Mouse (Mus musculus): Measurements from ENCODE around the gene Vps39.

Gene Vps39

GRCm38 (mm10) chr2:120352682-120353646, at the start of gene Vps39:
TSS of gene Vps39 (minus strand) at chr2:120353137.
- ChIA-PET CTCF (interaction anchor here in 2 of 4 experiments (0.6 to 1.5 kb wide), 7 partner anchors 13 to 805 kb away, joined by 3 to 9 read pairs (median 3); partner anchors contain the start of genes Chp1 (in 1 of the 2) and Exd1 (in 1 of the 2)), POLR2A (interaction anchor here (0.5 to 2.9 kb wide), 46 partner anchors 8 to 1061 kb away, joined by 3 to 21 read pairs (median 4); partner anchors contain the start of genes Tmem87a (in 2 of the 4), Catsper2 (in 1 of the 4), Ganc (in 1 of the 4) and Haus2 (in 1 of the 4))

- CTCF ChIA-PET = no interaction called here
- POLR2A ChIA-PET = interaction anchor here in 1 of 4 experiments (1.4 to 1.9 kb wide), 2 partner anchors 11 to 45 kb away, joined by 5 to 7 read pairs; partner anchors contain the start of gene Vps39
Observed at GRCm38 (mm10) chr2:120397951-120398350, 45.0 kb upstream of the Vps39 start.

- ChIA-PET CTCF (no interaction called here), POLR2A (no interaction called here)
Observed at GRCm38 (mm10) chr2:120392406-120392805, 39.5 kb upstream of the Vps39 start.

GRCm38 (mm10) chr2:120390934-120391333, 38.0 kb upstream of the Vps39 start:
- POLR2A ChIA-PET = interaction anchor here in 2 of 4 experiments (0.6 to 3.0 kb wide), 6 partner anchors 8 to 178 kb away, joined by 3 to 10 read pairs (median 3); no protein-coding TSS in a partner anchor
- CTCF ChIA-PET = no interaction called here

- ChIA-PET POLR2A (interaction anchor here in 3 of 4 experiments (0.6 to 3.0 kb wide), 7 partner anchors 8 to 114 kb away, joined by 3 to 10 read pairs (median 4); partner anchors contain the start of genes Ganc (in 1 of the 3), Tmem87a (in 1 of the 3) and Vps39 (in 1 of the 3)), CTCF (interaction anchor here in 1 of 4 experiments (0.6 kb wide), 1 partner anchor 477 kb away, joined by 5 read pairs; no protein-coding TSS in a partner anchor)
Observed at GRCm38 (mm10) chr2:120389376-120389775, 36.4 kb upstream of the Vps39 start.

GRCm38 (mm10) chr2:120387291-120387690, 34.4 kb upstream of the Vps39 start:
- ChIA-PET CTCF (interaction anchor here in 1 of 4 experiments (0.6 kb wide), 1 partner anchor 346 kb away, joined by 3 read pairs; no protein-coding TSS in a partner anchor), POLR2A (interaction anchor here in 1 of 4 experiments (1.3 kb wide), 1 partner anchor 10 kb away, joined by 7 read pairs; no protein-coding TSS in a partner anchor)

- ChIA-PET POLR2A (interaction anchor here in 3 of 4 experiments (0.5 to 1.3 kb wide), 6 partner anchors 11 to 636 kb away, joined by 3 to 7 read pairs (median 4); no protein-coding TSS in a partner anchor), CTCF (interaction anchor here in 1 of 4 experiments (0.5 kb wide), 1 partner anchor 244 kb away, joined by 3 read pairs; no protein-coding TSS in a partner anchor)
Observed at GRCm38 (mm10) chr2:120386264-120386663, 33.3 kb upstream of the Vps39 start.

- ChIA-PET POLR2A (interaction anchor here in 1 of 4 experiments (0.5 kb wide), 1 partner anchor 672 kb away, joined by 3 read pairs; no protein-coding TSS in a partner anchor), CTCF (interaction anchor here in 1 of 4 experiments (0.6 kb wide), 1 partner anchor 859 kb away, joined by 3 read pairs; no protein-coding TSS in a partner anchor)
Observed at GRCm38 (mm10) chr2:120373858-120374257, 20.9 kb upstream of the Vps39 start.

- CTCF ChIA-PET = interaction anchor here in 1 of 4 experiments (0.6 kb wide), 1 partner anchor 111 kb away, joined by 3 read pairs; no protein-coding TSS in a partner anchor
- POLR2A ChIA-PET = interaction anchor here in 3 of 4 experiments (0.8 to 3.4 kb wide), 8 partner anchors 10 to 38 kb away, joined by 3 to 21 read pairs (median 3); partner anchors contain the start of gene Vps39 (in 2 of the 3)
Observed at GRCm38 (mm10) chr2:120367416-120368207, 14.7 kb upstream of the Vps39 start.

GRCm38 (mm10) chr2:120366501-120366900, 13.6 kb upstream of the Vps39 start:
- POLR2A ChIA-PET = interaction anchor here in 2 of 4 experiments (1.1 to 3.4 kb wide), 4 partner anchors 13 to 38 kb away, joined by 3 to 21 read pairs (median 4); partner anchors contain the start of gene Vps39 (in 1 of the 2)
- CTCF ChIA-PET = no interaction called here

- CTCF ChIA-PET = no interaction called here
- POLR2A ChIA-PET = interaction anchor here in 2 of 4 experiments (0.5 to 1.5 kb wide), 5 partner anchors 8 to 365 kb away, joined by 3 to 5 read pairs (median 3); partner anchors contain the start of gene Vps39 (in 1 of the 2)
Observed at GRCm38 (mm10) chr2:120360425-120360824, 7.5 kb upstream of the Vps39 start.

GRCm38 (mm10) chr2:120351321-120351720, 1.6 kb downstream of the Vps39 start:
- CTCF ChIA-PET = no interaction called here
- POLR2A ChIA-PET = no interaction called here

- ChIA-PET POLR2A (interaction anchor here in 2 of 4 experiments (1.0 to 1.4 kb wide), 4 partner anchors 14 to 174 kb away, joined by 3 read pairs; no protein-coding TSS in a partner anchor), CTCF (no interaction called here)
Observed at GRCm38 (mm10) chr2:120348120-120348519, 4.8 kb downstream of the Vps39 start.

GRCm38 (mm10) chr2:120341741-120342140, 11.2 kb downstream of the Vps39 start:
- POLR2A ChIA-PET = no interaction called here
- CTCF ChIA-PET = no interaction called here

- CTCF ChIA-PET = no interaction called here
Observed at GRCm38 (mm10) chr2:120337886-120338285, 15.1 kb downstream of the Vps39 start.

GRCm38 (mm10) chr2:120331575-120331974, 21.4 kb downstream of the Vps39 start:
- POLR2A ChIA-PET = no interaction called here
- CTCF ChIA-PET = no interaction called here

More at GRCm38 (mm10) chr2:120337886-120338285, 15.1 kb downstream of the Vps39 start:
- POLR2A ChIA-PET = interaction anchor here in 2 of 4 experiments (0.7 to 1.5 kb wide), 3 partner anchors 10 to 12 kb away, joined by 3 to 5 read pairs (median 3); no protein-coding TSS in a partner anchor

- ChIA-PET CTCF (interaction anchor here in 3 of 4 experiments (0.6 to 1.2 kb wide), 3 partner anchors 35 to 885 kb away, joined by 3 to 4 read pairs (median 3); partner anchors contain the start of gene Vps39 (in 1 of the 3)), POLR2A (interaction anchor here in 2 of 4 experiments (1.2 to 3.1 kb wide), 3 partner anchors 12 to 21 kb away, joined by 3 to 13 read pairs (median 3); no protein-coding TSS in a partner anchor)
Observed at GRCm38 (mm10) chr2:120315077-120315476, 37.9 kb downstream of the Vps39 start.

Data from embryonic stem cell, embryonic (primary cell).